Mouse (Mus musculus) common myeloid progenitor, adult 5-6 weeks (primary cell): ENCODE data around the gene Efna5. TPM values are rescaled to one million over a fixed set of nuclear protein-coding genes. Genes with fewer than 3 reads are reported as not detected.
A peak's percentile ranks its signal among the peaks of the same experiment; 100 is the strongest.

ENCODE experiments used
- ATAC-seq: replicated peaks from 2 replicates; pipeline ENCODE4 v1.8.0; 2016; ENCODE audit warnings: low read depth, mild to moderate bottlenecking, moderate TSS enrichment, inconsistent platforms; ENCODE audit not compliant: poor library complexity, severe bottlenecking
- total RNA-seq: library from RNA; stranded (forward); fragments of 200-1000, 187-1606 nt; gene quantifications from 2 replicates; pipeline ENCODE4 v1.2.3, GENCODE M21; 2017

The Efna5 gene
- total RNA-seq, 1 experiment from 2014 or later: not detected

- ATAC-seq: no peak
These were observed 158.2 kb downstream of the Efna5 start for GRCm38 (mm10) chr17:62722962-62723361.

- ATAC-seq: no peak
These were observed 159.5 kb downstream of the Efna5 start for GRCm38 (mm10) chr17:62721595-62721994.

GRCm38 (mm10) chr17:62720740-62721450 lies 160.2 kb downstream of the Efna5 start:
- ATAC-seq: no peak

GRCm38 (mm10) chr17:62717426-62718131 lies 163.5 kb downstream of the Efna5 start:
- ATAC-seq: no peak

- no peak for ATAC-seq
These were observed 167.7 kb downstream of the Efna5 start for GRCm38 (mm10) chr17:62713455-62713854.

- ATAC-seq: no peak
These were observed 174.7 kb downstream of the Efna5 start for GRCm38 (mm10) chr17:62706418-62706817.

GRCm38 (mm10) chr17:62702020-62702814 lies 178.9 kb downstream of the Efna5 start:
- ATAC-seq: no peak

- ATAC-seq: no peak
These were observed 180.1 kb downstream of the Efna5 start for GRCm38 (mm10) chr17:62700791-62701602.

- no peak for ATAC-seq
These were observed 186.1 kb downstream of the Efna5 start for GRCm38 (mm10) chr17:62694958-62695437.

GRCm38 (mm10) chr17:62692242-62692641 lies 188.9 kb downstream of the Efna5 start:
- ATAC-seq: no peak

- ATAC-seq: no peak
These were observed 189.9 kb downstream of the Efna5 start for GRCm38 (mm10) chr17:62691201-62691715.

- no peak for ATAC-seq
These were observed 190.9 kb downstream of the Efna5 start for GRCm38 (mm10) chr17:62690256-62690655.

- ATAC-seq: no peak
These were observed 191.5 kb downstream of the Efna5 start for GRCm38 (mm10) chr17:62689646-62690045.

- ATAC-seq: peak; percentile 76
These were observed 193.7 kb downstream of the Efna5 start for GRCm38 (mm10) chr17:62687369-62687768.

GRCm38 (mm10) chr17:62685181-62685580 lies 195.9 kb downstream of the Efna5 start:
- ATAC-seq: no peak

- no peak for ATAC-seq
These were observed 198.0 kb downstream of the Efna5 start for GRCm38 (mm10) chr17:62683142-62683541.

- ATAC-seq: no peak
These were observed 199.4 kb downstream of the Efna5 start for GRCm38 (mm10) chr17:62681726-62682125.

- no peak for ATAC-seq
These were observed 200.4 kb downstream of the Efna5 start for GRCm38 (mm10) chr17:62680737-62681136.

GRCm38 (mm10) chr17:62676832-62677231 lies 204.3 kb downstream of the Efna5 start:
- no peak for ATAC-seq

GRCm38 (mm10) chr17:62676409-62676808 lies 204.7 kb downstream of the Efna5 start:
- ATAC-seq: no peak
